Mouse (Mus musculus): ENCODE measurements at regions not wholly inside any gene's neighbourhood (a gene's known extent, or its start where the extent isn't known, plus 50 kb on each side); places are given as distances from the start of the nearest gene placed in this dataset.

- TF ChIP-seq CTCF (IDR thresholded peaks at IDR 0.05; ENCODE audit: low read depth): no peak
- no peak for TF ChIP-seq EP300 (optimal IDR thresholded peaks at IDR 0.05)
Measured at GRCm38 (mm10) chr9:80858998-80859397, 393.7 kb upstream of the Impg1 start.

All from stomach, postnatal 0 days (tissue).